12 mouse cellular contexts compared by ENCODE assay signal in genomic region chr7:67740796-67741195, GRCm38 (mm10). TPM values are rescaled to one million over a fixed set of nuclear protein-coding genes. Genes with fewer than 3 reads are reported as not detected.
DNase-seq lines count a peak whose midpoint lies in the region; ATAC-seq and TF ChIP-seq lines count a peak whose summit lies in the region.
"Had no signal": no experiment of that assay in that cellular context is flagged by ENCODE, and none has a peak within 500 bp of the region (broad histone marks: within the 10 kb centered on the region; RNA-seq: fewer than 3 reads in every experiment).

No protein-coding gene starts in this region.

- intact Hi-C loops in heart, postnatal 14 days (cut with DNase I) = no loop called here
- intact Hi-C loops in gastrocnemius, postnatal 36 days (cut with DNase I) = loop anchor here (2.0 kb wide), 1 partner anchor 18 kb away; the partner anchor contains the start of gene Synm

- no peak overlapping the region for H3K4me3 ChIP-seq in neural tube, embryonic 13.5 days
- no peak overlapping the region for H3K4me3 ChIP-seq in small intestine, adult 2 months (ENCODE audit: low read depth, low read length)
- no peak overlapping the region for H3K4me3 ChIP-seq in forebrain, embryonic 13.5 days
- H3K4me3 ChIP-seq: stomach, embryonic 15.5 days had no signal

- peaks cover 16% of the 10 kb centered on the region for H3K4me1 ChIP-seq in neural tube, embryonic 13.5 days (replicated peaks)
- H3K4me1 ChIP-seq in small intestine, adult 2 months (ENCODE audit: control insufficient read depth, insufficient read depth, insufficient read length, low read length) = peaks cover 3% of the 10 kb centered on the region
- peaks cover 13% of the 10 kb centered on the region for H3K4me1 ChIP-seq in forebrain, embryonic 13.5 days

- 83% methylated on average over 5 of the region's 5 CpGs for WGBS in neural tube, embryonic 13.5 days
- 75% methylated on average over 5 of the region's 5 CpGs for WGBS in small intestine, adult 2 months
- 93% methylated on average over 5 of the region's 5 CpGs for WGBS in forebrain, embryonic 13.5 days

- no peak for ATAC-seq in neural tube, embryonic 13.5 days (ENCODE audit: low read depth)
- no peak for ATAC-seq in forebrain, embryonic 13.5 days

- no peaks in the 10 kb centered on the region for H3K9me3 ChIP-seq in neural tube, embryonic 13.5 days
- no peaks in the 10 kb centered on the region for H3K9me3 ChIP-seq in forebrain, embryonic 13.5 days (replicated peaks)
- H3K9me3 ChIP-seq: stomach, embryonic 15.5 days had no signal

- TF ChIP-seq CTCF in small intestine, adult 2 months (IDR thresholded peaks at IDR 0.05; ENCODE audit: extremely low read depth, insufficient read length, insufficient replicate concordance, low read depth, low read length) = no peak

- TF ChIP-seq POLR2A in small intestine, adult 2 months (IDR thresholded peaks at IDR 0.05; ENCODE audit: low read depth, low read length) = no peak

- no peak overlapping the region for H3K4me2 ChIP-seq in neural tube, embryonic 13.5 days
- H3K4me2 ChIP-seq in forebrain, embryonic 13.5 days = no peak overlapping the region
- H3K4me2 ChIP-seq: stomach, embryonic 15.5 days had no signal

- H3K9ac ChIP-seq in neural tube, embryonic 13.5 days = no peak overlapping the region
- no peak overlapping the region for H3K9ac ChIP-seq in forebrain, embryonic 13.5 days
- H3K9ac ChIP-seq: stomach, embryonic 15.5 days had no signal

- DNase-seq in heart, adult 8-10 months (ENCODE audit: low spot score) = peak; percentile 47
- no peak for DNase-seq in heart, postnatal 14 days
- DNase-seq in neural tube, embryonic 10.5 days (ENCODE audit: extremely low spot score, low spot score) = no peak
- peak; percentile 32 to 51 for DNase-seq in gastrocnemius, postnatal 36 days
- DNase-seq in frontal cortex, postnatal 14 days (ENCODE audit: low spot score in 2 of 2) = no peak
- DNase-seq: cerebellum, adult 8-10 months; lung, postnatal 4 days had no signal

- 0 out of 2 replicates have a peak, but pooled peaks cover 3% of the 10 kb centered on the region for H3K36me3 ChIP-seq in neural tube, embryonic 13.5 days
- H3K36me3 ChIP-seq in small intestine, adult 2 months (ENCODE audit: control insufficient read depth, insufficient read depth, low read length) = no peaks in the 10 kb centered on the region
- H3K36me3 ChIP-seq in forebrain, embryonic 13.5 days (ENCODE audit: poor library complexity, severe bottlenecking) = no peaks in the 10 kb centered on the region
- H3K36me3 ChIP-seq: stomach, embryonic 15.5 days had no signal

- 0 out of 2 replicates have a peak overlapping the region, but pooled peaks have one; percentile 28 for H3K27ac ChIP-seq in neural tube, embryonic 13.5 days (replicated peaks)
- peak overlapping the region; percentile 71 for H3K27ac ChIP-seq in small intestine, adult 2 months (ENCODE audit: insufficient read depth, low read depth, low read length)
- H3K27ac ChIP-seq in forebrain, embryonic 13.5 days = no peak overlapping the region
- H3K27ac ChIP-seq: stomach, embryonic 15.5 days had no signal

- H3K27me3 ChIP-seq in neural tube, embryonic 13.5 days = no peaks in the 10 kb centered on the region
- H3K27me3 ChIP-seq in small intestine, adult 2 months (ENCODE audit: control insufficient read depth, insufficient read depth, low read length) = no peaks in the 10 kb centered on the region
- H3K27me3 ChIP-seq in forebrain, embryonic 13.5 days = no peaks in the 10 kb centered on the region
- H3K27me3 ChIP-seq: Patski; stomach, embryonic 15.5 days had no signal

RNA-seq across cellular contexts. Expression of gene Synm, which starts 18.7 kb away (rescaled TPM):
- total RNA-seq in heart, adult 8-10 months (2022) = 10 to 100 TPM in 1 of 4 experiments, 1 to 10 TPM in 3; 9.0 to 12.2 (median 9.9) TPM
- total RNA-seq in heart, postnatal 14 days (2021) = 1 to 10 TPM; 5.0 to 5.8 TPM
- 14.5 TPM in 2 replicates for polyA plus RNA-seq in neural tube, embryonic 13.5 days (2015; fragmentation: Nextera tagmentation; extraction: Ambion mirVana)
- 100 to 1,000 TPM; 254 to 276 TPM for total RNA-seq in gastrocnemius, postnatal 36 days (2021)
- polyA plus RNA-seq in small intestine, adult 2 months (2012; rRNA removed) = 15.2 and 24.8 TPM in 2 replicates
- 1.8 and 1.9 TPM in 2 replicates for polyA plus RNA-seq in forebrain, embryonic 13.5 days (2015; fragmentation: Nextera tagmentation; extraction: Ambion mirVana)

Comparison
In these comparisons a context has a peak if more than half of its experiments do, and no peak if none do; other contexts are left out.
1. DNase-seq: peak in heart, adult 8-10 months (single experiment) and gastrocnemius, postnatal 36 days (2 of 2); none in heart, postnatal 14 days (0 of 2), neural tube, embryonic 10.5 days (single experiment) and frontal cortex, postnatal 14 days (0 of 2).
2. RNA of gene Synm, which starts 18.7 kb away (total RNA-seq): 254 to 276 TPM in gastrocnemius, postnatal 36 days; 9.0 to 12.2 TPM in heart, adult 8-10 months and 5.0 to 5.8 TPM in heart, postnatal 14 days; every median in the first group is over 10 times any median in the second.